Mouse (Mus musculus) CH12F3 (cell line): Measurements from ENCODE around the gene Rfx4.

ENCODE experiments used
- in situ Hi-C: fragments of 300-500 bp; cut with MboI; formaldehyde crosslinking; loops from 2 replicates; pipeline ENCODE4 v1.14.3; 2020; ENCODE audit warnings: low sequenced_read_pairs

Rfx4 gene

DNA sequence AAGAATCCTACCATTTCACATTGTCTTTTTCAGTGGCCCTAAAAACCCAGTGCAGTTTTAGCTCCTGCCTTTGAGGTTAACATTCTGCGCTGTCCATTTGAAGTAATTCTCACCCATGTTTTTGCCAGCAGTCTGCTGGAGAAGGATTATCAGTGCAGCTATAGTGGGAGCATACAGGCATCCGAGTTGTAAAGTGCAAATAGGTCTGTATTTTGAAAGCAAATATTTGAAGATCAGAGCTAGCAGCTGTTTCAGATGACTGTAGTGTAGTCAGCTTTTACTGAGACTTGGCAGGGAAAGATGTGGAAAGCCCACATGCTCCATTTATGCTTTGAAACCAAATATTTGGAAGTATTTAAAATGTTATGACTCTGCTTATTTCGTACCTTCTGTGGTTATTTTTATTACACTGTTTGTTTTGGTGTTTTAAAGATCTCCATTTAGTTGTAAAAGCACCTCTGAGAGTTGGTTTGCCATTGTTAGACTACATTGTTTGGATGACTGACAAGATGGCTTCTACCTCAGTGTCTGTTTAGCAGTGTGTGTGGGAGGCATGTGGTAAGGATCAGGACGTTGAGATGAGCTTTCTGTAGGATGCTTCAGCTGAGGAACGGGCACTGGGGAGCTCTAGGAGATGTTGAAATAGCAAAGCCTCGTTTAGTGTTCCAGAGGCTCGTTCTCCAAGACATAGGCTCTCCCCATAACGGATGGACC lies 193.3 kb downstream of the Rfx4 start:
- in situ Hi-C loops = no loop called here

DNA sequence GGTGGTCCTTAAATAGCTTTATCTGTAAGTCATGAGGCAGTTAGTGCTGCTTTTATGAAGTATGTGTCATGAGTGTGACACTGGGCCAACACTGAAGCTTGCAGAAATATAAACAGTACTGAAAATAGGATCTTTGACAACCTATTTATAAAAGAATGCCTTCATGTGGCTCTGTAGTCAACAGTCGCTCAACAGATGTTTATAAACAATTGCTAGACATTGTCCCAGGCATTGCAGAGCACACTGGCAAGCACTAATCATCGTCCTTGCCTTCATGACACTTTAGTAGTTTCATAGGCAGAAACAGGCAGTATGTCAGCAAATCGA lies 193.8 kb downstream of the Rfx4 start:
- in situ Hi-C loops = no loop called here

DNA sequence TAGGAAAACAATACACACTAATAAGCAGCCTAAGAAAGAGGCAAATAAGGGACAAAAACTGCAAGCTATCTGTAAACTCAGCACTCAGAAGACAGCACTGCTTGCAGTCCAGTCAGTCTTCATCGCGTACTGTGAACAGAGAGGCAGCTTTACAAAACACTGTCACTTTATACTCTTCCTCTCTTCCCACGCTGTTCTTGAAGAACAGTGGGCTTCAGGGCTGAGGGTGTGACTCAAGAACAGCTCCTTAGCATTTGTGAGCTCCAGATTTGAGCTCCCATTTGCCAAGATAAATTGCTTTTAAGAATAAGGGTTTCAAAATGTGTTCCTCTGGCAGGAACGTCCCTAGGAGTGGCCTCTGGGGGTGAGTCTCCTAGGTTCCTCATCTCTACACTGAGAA lies 194.5 kb downstream of the Rfx4 start:
- in situ Hi-C loops = no loop called here

DNA sequence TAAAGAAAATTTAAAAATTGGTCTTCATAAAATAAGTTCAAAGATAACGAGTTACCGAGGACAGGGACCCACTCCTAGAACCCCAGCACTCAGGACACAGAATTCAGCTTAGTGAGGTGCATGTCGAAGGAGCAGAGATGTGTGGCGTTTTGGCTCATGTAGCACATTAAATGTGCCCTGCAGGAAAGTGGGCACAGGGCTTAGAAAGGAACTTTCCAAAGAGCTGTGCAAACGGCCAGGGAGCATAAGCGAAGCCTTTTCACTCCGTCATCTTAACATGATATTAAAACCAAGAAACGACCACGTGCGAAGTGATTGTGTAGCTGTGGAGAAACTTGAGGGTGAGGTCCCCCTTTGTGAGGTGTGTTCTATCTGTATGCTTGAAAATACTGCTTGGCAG lies 198.4 kb downstream of the Rfx4 start:
- in situ Hi-C loops = no loop called here
